Mouse (Mus musculus) liver, adult (tissue): ENCODE measurements around the gene Icam2.

Experiments
- GATA4 ChIP-seq: IDR thresholded peaks from 2 replicates; pipeline ENCODE4 v1.6.1; 2014; ENCODE audit warnings: mild to moderate bottlenecking, low read length; ENCODE audit not compliant: insufficient replicate concordance

The Icam2 gene

DNA sequence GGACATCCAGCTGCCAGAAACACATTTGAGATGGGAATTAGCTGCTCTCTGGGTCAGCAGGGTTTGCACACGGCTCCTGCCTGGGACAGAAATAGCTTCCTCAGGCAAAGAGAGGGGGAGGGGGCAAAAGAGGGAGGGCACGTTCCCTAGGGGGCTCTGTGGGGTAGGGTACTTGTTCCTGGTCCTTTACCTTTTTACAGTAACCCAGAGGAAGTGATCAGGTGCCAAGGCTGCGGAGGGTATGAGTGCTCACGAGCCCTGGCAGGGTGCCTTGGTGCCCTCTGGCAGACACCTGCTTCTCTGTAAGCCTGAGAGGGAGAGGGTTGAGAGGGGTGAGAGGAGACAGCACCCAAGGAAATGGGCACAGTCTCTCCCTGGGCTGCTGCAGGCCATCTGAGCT is 55.4 kb downstream of the Icam2 start:
- no peak for TF ChIP-seq GATA4

DNA sequence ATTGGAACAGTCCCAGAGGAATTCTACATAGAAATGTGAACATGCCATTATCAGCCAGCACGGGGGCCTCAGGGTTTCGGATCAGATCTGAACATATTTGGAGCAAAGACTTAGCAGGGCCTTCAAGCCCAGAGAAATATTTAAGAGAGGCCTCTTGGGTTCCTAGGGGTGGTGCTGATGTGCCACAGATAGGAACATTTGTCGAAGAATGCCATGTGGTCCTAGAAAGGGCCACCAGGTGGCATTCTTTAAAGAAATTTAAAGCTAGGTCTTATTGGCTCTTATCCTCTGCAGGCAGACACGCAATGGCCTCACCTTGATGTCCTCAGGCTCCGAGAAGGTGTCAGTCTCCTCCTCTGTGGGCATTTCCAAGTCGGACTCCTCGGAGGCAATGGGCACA is 58.2 kb downstream of the Icam2 start:
- TF ChIP-seq GATA4: no peak

- no peak for TF ChIP-seq GATA4
Measured at GRCm38 (mm10) chr11:106329128-106329527, 58.7 kb downstream of the Icam2 start.

- no peak for TF ChIP-seq GATA4
Measured at GRCm38 (mm10) chr11:106328521-106328920, 59.4 kb downstream of the Icam2 start.
